Mouse (Mus musculus) erythroblast, embryonic 14.5 days (primary cell): Measurements from ENCODE around the gene Ubn1. TPM values are rescaled to one million over a fixed set of nuclear protein-coding genes. Genes with fewer than 3 reads are reported as not detected.

Experiments
- H3K27me3 ChIP-seq: 2 replicates; pipeline ENCODE4 v1.6.1; 2012; ENCODE audit warnings: inconsistent platforms; ENCODE audit not compliant: control insufficient read depth
- H3K36me3 ChIP-seq: 2 replicates; pipeline ENCODE4 v1.6.1; 2012; ENCODE audit warnings: mild to moderate bottlenecking, inconsistent platforms; ENCODE audit not compliant: control insufficient read depth
- H3K4me1 ChIP-seq: 2 replicates; pipeline ENCODE4 v1.6.1; 2012; ENCODE audit warnings: inconsistent platforms; ENCODE audit not compliant: control insufficient read depth
- H3K4me3 ChIP-seq: replicated peaks from 2 replicates; pipeline ENCODE3; 2012; ENCODE audit warnings: moderate library complexity, mild to moderate bottlenecking, inconsistent platforms
- H3K9me3 ChIP-seq: 2 replicates; pipeline ENCODE4 v1.6.1; 2012; ENCODE audit warnings: low read length, inconsistent platforms, mixed read lengths; ENCODE audit not compliant: control insufficient read depth
- GATA1 ChIP-seq: IDR thresholded peaks from 2 replicates; pipeline ENCODE4 v1.6.1; 2012; ENCODE audit warnings: low read length, inconsistent platforms, mixed read lengths
- TAL1 ChIP-seq: IDR thresholded peaks from 3 replicates; pipeline ENCODE4 v1.6.1; 2012; ENCODE audit warnings: low read length, inconsistent platforms, mixed read lengths
- polyA plus RNA-seq: library from polyadenylated mRNA; stranded (reverse); fragments of >175 nt; gene quantifications from 2 replicates; pipeline ENCODE4 v1.2.3, GENCODE M21; 2012

Gene Ubn1
- 1.9 and 2.3 TPM in 2 replicates for polyA plus RNA-seq

DNA sequence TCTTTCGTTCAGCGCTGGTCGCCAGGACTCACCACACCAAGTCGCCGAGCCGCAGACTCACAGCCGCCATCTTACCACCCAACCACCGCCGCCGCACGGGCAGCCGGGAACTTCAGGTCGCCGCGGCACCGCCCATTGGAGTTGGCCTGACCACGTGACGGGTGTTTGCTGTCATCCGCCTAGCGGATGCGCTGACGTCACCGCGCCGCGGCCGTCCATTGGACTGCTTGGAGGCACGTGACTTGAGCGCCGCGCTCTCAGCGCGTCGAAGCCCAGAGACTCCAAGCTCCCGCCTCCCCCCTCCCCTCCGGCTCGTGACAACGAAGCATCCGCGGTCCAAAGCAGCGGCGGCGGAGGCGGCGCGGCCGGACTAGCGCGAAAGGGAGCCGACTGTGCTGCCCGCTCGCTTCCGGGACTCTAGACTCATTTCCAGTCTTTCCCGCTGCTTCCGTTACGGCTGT lies at the start of gene Ubn1, which contains the start of gene Glyr1:
Ubn1 (plus strand) TSS at position 284 of the 461 bp plus-strand sequence.
Glyr1 (minus strand) TSS at position 90 of the 461 bp plus-strand sequence.
- no peak for TF ChIP-seq TAL1
- no peak for TF ChIP-seq GATA1
- peak within 1 kb of the TSS; percentile 74 for H3K4me3 ChIP-seq
- peaks cover 58% of the 10 kb centered on the region for H3K36me3 ChIP-seq
- H3K27me3 ChIP-seq = no peaks in the 10 kb centered on the region
- no peaks in the 10 kb centered on the region for H3K9me3 ChIP-seq
- H3K4me1 ChIP-seq = peaks cover 32% of the 10 kb centered on the region

DNA sequence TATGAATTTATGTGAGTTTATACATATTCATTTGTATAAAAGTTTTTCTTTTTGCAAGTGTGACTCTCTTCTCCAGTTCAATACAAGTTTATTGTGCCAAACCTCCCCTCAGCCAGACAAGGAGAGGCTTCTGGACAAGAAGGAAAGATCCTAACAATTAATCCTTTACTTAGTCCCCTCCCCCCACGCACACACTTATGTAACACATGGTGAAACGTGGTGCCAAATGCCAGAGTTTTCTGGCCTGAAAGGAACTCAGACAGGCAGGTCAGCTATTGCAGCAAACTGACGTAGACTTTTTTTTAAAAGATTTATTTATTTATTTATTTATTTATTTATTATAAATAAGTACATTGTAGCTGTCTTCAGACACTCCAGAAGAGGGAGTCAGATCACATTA lies 49.2 kb upstream of the Ubn1 start:
- no peak overlapping the region for H3K4me3 ChIP-seq
- peaks cover 7% of the 10 kb centered on the region; the same call in 1 of the 2 replicates for H3K27me3 ChIP-seq
- H3K9me3 ChIP-seq = no peaks in the 10 kb centered on the region
- no peaks in the 10 kb centered on the region for H3K4me1 ChIP-seq
- TF ChIP-seq GATA1 (no peak), TAL1 (no peak)
- H3K36me3 ChIP-seq = no peaks in the 10 kb centered on the region

GRCm38 (mm10) chr16:5007067-5007466 lies 42.8 kb upstream of the Ubn1 start, which contains the start of gene Smim22:
TSS of gene Smim22 (plus strand) at chr16:5007288.
- Histone ChIP-seq H3K9me3 (no peaks in the 10 kb centered on the region), H3K4me3 (no peak within 1 kb of the TSS), H3K4me1 (peaks cover 15% of the 10 kb centered on the region), H3K27me3 (peaks cover 14% of the 10 kb centered on the region), H3K36me3 (peaks cover 7% of the 10 kb centered on the region; the same call in 1 of the 2 replicates)
- TF ChIP-seq GATA1 = no peak
- TF ChIP-seq TAL1 = no peak

DNA sequence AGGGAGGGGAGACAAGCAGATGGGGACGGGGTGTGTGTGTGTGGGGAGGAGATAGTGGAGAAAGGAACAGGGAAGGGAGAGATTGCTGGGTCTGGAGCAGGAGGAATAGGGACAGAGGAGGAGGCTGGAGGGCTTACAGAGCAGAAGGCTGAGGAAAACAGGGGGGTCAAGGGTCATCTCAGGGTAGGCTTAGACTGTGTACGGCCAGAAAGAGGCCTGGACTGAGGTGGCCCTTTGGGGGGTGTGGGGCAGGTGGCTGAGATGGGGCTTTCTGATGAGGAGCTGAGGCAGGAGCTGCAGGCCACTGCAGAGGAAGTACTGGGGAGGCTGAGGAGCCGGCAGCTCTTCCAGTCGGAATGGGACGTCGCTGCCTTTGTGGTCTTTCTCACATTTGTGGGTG lies 42.4 kb upstream of the Ubn1 start:
- Histone ChIP-seq H3K9me3 (no peaks in the 10 kb centered on the region), H3K4me1 (peaks cover 20% of the 10 kb centered on the region), H3K4me3 (no peak overlapping the region), H3K36me3 (peaks cover 7% of the 10 kb centered on the region; the same call in 1 of the 2 replicates), H3K27me3 (peaks cover 14% of the 10 kb centered on the region)
- TF ChIP-seq GATA1 (no peak), TAL1 (no peak)

DNA sequence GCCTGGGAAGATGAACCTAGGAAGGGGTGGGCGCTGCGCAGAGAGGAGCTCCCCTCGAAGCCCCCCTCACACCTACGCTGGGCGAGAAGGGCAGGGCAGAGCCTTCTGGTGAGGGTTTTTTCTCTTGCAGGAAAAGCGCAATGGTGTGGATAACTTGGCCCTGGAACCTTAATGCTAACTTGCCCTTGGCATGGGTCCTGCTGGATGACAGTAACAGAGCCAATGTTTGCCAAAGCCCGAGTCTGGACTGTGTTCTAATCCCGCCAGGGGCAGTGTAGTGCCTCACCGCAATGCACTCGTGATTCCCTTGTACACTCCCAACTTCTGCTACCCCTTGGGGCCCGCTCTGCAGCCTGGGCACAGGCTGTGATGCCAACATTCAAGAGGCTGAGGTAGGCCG lies 41.8 kb upstream of the Ubn1 start:
- no peak for TF ChIP-seq TAL1
- no peak for TF ChIP-seq GATA1
- Histone ChIP-seq H3K36me3 (peaks cover 7% of the 10 kb centered on the region; the same call in 1 of the 2 replicates), H3K27me3 (peaks cover 14% of the 10 kb centered on the region), H3K4me3 (no peak overlapping the region), H3K4me1 (peaks cover 25% of the 10 kb centered on the region), H3K9me3 (no peaks in the 10 kb centered on the region)

DNA sequence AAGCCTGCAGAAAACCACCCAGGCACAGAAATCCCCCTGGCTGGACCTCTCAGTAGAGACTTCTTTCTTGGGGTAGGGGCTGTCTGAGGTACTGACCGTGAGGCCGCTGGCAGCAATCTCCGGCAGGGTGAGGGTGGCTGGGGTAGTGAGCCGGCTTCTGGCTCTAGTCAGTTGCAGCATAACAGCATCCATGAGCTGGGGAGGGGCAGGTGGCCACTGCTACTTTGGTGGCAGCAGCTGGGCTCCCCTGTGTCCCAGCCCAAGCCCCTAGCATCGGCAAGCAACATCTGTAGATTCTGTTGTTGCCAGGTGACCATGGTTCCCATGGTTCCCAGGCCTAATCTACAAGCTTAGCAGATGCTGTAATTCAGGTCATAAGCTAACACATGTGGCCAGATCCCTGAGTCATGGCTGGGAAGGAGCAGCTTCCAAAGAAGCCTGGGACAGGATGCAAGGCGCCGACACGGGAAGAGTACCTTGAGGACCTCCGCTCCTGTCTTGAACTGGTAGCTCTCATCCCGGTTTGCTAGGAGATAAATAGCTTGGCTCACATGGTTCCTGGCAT lies 39.4 kb upstream of the Ubn1 start:
- H3K4me1 ChIP-seq = peaks cover 33% of the 10 kb centered on the region
- peaks cover 14% of the 10 kb centered on the region for H3K27me3 ChIP-seq
- peaks cover 22% of the 10 kb centered on the region for H3K36me3 ChIP-seq
- H3K9me3 ChIP-seq = no peaks in the 10 kb centered on the region
- no peak for TF ChIP-seq TAL1
- H3K4me3 ChIP-seq = no peak overlapping the region

DNA sequence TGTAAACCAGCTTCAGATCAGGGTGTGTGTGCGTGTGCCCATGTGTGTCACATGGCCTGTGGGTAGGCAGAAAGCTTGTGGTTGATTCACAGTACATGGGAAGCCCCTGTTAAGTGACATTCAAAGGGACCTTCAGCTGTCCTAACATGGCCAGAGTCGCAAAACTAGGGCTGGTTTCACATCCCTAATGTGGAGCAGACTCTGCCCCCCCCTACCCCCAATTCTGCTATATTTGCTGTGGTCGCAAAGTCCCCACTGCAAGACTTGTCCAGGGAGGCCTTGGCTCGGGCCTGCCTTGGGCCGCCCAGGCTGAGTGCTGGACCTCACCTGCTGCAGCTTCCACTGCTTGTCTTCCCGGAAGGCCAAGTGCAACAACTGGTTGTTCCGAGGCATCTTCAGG lies 38.6 kb upstream of the Ubn1 start:
- H3K27me3 ChIP-seq = peaks cover 14% of the 10 kb centered on the region
- H3K4me3 ChIP-seq = no peak overlapping the region
- H3K4me1 ChIP-seq = peaks cover 33% of the 10 kb centered on the region
- no peaks in the 10 kb centered on the region for H3K9me3 ChIP-seq
- H3K36me3 ChIP-seq = peaks cover 30% of the 10 kb centered on the region
- no peak for TF ChIP-seq GATA1
- TF ChIP-seq TAL1 = no peak

GRCm38 (mm10) chr16:5012036-5013005 lies 37.5 kb upstream of the Ubn1 start:
- no peaks in the 10 kb centered on the region for H3K9me3 ChIP-seq
- peak overlapping the region; percentile 69 for H3K4me3 ChIP-seq
- H3K36me3 ChIP-seq = peaks cover 41% of the 10 kb centered on the region
- peaks cover 14% of the 10 kb centered on the region for H3K27me3 ChIP-seq
- peak; percentile 72 for TF ChIP-seq TAL1
- peak; percentile 11; the same call in 1 of the 2 replicates for TF ChIP-seq GATA1
- H3K4me1 ChIP-seq = peaks cover 33% of the 10 kb centered on the region
